Mouse (Mus musculus) T-helper 17 cell (primary cell): ENCODE measurements around the gene Rab7b.

Experiments used
- in situ Hi-C, 2 experiments: fragments of 300-600 bp; cut with MboI, MseI; formaldehyde crosslinking; loops; 1 replicate in 1 of 2; 2 replicates in 1 of 2; pipeline ENCODE4 v1.15.1; 2025; ENCODE audit warnings: high pct_unique_total_duplicates in 2 of 2

Gene Rab7b

DNA sequence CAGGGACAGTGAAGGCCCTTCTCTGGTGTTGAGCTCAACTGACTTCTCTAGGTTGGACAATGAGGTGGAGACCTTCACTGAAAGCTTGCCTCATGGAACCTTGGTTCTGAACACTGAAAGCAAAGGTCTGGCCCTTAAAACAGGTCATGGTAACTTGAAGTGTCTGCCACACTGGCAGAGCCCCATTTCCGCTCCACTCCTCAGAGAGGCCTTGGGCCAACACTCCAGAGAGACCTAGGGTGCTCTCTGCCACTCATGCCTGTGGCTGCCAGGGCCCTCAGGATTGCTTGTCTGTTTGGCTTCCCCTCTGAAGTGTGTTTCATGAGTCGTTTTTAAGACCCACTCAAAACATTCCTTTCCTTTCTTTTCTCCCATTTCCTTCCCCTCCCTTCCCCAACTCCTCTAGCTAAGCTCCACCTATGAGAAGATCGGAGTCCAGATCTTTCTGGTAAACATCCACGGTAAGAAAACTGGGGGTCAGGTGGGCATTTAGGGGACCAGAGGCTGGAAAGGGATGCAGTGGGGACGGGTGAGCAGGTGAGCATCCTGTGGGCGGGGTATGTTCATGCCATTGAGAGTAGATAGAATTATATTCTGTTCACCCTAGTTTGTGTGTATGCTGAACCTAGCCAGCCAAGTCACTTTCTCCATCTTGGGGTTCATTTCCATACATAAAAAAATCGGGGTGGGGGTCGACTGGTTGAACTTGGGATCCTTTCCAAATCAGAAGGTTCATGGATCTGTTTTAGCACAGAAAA, 76.3 kb downstream of the Rab7b start:
- in situ Hi-C loops, result loop anchor here in 1 of 2 experiments (10.0 kb wide), 1 partner anchor 50 kb away; no protein-coding TSS in a partner anchor
